Mouse (Mus musculus) cortical plate, adult 2 months (tissue): Measurements from ENCODE around the gene Ptpn14.

Source experiments
- CTCF ChIP-seq: fragments of 200-500 bp; IDR thresholded peaks from 2 replicates; pipeline ENCODE4 v1.5.1; 2011; ENCODE audit warnings: mild to moderate bottlenecking, control low read depth, low read length; ENCODE audit not compliant: insufficient read depth; ENCODE audit errors: extremely low read depth
- POLR2A ChIP-seq: fragments of 200-500 bp; IDR thresholded peaks from 2 replicates; pipeline ENCODE4 v1.6.1; 2011; ENCODE audit warnings: mild to moderate bottlenecking, low read length, control low read depth; ENCODE audit not compliant: insufficient read depth; ENCODE audit errors: extremely low read depth

- TF ChIP-seq POLR2A (no peak), CTCF (no peak)
Measured at GRCm38 (mm10) chr1:189731697-189732096, 3.6 kb downstream of the Ptpn14 start.
